Mouse (Mus musculus): ENCODE results near the gene Cdh26.

Gene Cdh26

DNA sequence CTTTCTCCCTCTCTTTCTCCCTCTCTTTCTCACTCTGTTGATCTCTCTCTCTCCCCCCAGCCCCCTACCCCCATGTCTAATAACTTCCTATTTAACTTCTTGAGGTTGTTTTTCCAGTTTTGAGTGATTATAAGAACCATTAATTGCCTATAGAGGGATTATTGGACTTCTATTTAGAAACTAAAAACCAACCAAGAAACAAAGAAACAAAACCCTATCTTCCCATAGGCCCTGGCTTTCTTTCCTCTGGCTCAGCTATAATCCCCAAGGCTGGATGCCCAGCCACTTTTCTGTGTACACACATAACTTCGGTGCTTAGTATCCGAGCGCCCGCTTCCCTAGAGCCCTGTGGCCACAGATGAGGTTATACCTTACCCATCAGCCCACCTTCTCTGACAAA lies at the start of gene Cdh26:
Cdh26 (plus strand) TSS at position 301 of the 400 bp plus-strand sequence.
- DNase-seq (ENCODE audit: extremely low read depth, insufficient read length, low spot score) = no peak

- no peak for DNase-seq (ENCODE audit: extremely low read depth, insufficient read length, low spot score)
Observed at GRCm38 (mm10) chr2:178407053-178407815, 23.1 kb upstream of the Cdh26 start, which contains the start of gene Sycp2. Sycp2 (minus strand) TSS chr2:178407685.

- no peak for DNase-seq (ENCODE audit: extremely low read depth, insufficient read length, low spot score)
Observed at GRCm38 (mm10) chr2:178409024-178409423, 21.3 kb upstream of the Cdh26 start.

DNA sequence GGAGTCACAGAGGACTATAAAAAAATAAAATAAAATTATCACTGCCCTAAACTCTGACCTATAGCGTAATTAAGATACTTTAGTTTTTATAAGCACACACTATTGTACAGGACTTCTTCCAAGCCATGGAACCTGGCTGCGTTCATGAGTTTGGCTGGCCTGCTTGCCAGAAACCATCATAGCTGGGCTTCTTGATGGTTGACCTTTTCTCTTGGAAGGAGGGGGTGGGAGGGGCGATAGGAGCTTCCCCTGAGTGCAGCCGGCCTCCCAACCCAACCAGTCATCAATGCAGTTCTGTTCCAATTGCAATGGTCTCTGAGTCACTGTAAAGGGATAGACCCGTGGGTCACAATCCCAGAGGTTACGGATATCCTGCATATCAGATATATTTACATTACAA lies 20.0 kb upstream of the Cdh26 start:
- no peak for DNase-seq (ENCODE audit: extremely low read depth, insufficient read length, low spot score)

- no peak for DNase-seq (ENCODE audit: extremely low read depth, insufficient read length, low spot score)
Observed at GRCm38 (mm10) chr2:178412598-178412997, 17.7 kb upstream of the Cdh26 start.

DNA sequence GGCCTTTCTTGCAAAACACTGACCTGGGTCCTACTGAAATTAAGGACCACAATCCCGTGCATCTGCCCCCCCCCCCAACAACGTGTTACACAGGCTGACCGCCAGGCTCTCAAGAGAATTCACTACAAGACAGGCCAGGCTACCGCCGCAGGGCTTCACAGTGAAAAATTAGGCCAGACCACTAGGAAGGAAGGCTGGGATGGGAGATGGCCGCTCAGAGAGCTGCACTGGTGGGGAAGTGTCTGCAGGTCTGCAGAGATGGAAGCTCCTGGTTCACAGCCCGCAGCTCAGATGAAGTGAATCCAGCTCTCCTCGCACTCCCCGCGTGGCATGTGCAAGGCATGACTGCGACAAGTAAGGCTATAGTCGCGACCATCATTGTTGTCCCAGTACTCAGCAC lies 17.2 kb upstream of the Cdh26 start:
- no peak for DNase-seq (ENCODE audit: extremely low read depth, insufficient read length, low spot score)

GRCm38 (mm10) chr2:178413481-178414260 lies 16.7 kb upstream of the Cdh26 start:
- no peak for DNase-seq (ENCODE audit: extremely low read depth, insufficient read length, low spot score)

DNA sequence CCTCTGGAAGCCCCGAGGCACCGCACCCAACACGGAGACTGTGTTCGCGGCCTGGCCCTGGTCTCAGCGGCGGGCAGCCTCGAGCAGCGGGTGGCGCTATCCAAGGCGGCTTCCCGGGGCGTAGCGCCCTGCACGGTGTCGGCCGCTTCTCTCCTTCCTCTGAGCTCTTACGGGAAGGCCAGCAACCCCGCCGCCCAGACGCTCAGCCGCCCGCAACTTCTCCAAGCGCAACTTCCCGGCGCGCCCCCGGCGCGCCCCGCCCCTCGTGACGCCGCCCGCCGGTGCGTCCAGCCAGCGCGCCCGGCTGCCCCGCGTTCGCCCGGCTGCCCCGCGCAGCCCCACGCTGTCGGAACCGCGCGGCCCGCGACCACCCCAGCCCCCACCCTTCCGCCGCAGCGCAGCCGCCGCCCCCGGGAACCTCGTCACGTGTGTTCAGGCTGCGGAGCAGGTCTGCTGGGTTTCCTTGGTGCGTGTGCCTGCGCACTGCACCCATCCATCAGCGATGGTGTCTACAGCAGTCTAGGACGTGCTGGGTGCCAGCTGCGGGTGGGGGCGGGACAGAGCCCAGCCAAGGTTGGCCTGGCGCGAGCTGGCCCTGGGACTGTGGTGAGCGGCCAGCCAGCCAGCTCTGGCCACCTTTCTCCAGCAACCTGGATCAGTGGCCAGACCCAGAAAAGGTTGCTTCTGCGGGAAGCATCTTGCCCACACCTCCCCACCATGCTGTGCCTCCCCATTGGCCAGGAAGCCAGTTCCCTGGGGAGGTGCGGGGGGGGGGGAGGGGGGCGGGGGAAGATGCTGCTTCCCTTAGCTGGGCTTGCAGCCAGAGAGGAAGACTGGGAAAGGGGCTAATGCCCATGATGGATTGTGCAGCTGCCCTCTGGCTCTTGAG lies 15.8 kb upstream of the Cdh26 start, which contains the start of the genes Ppp1r3d and Fam217b:
Ppp1r3d (minus strand) TSS at position 212 of the 889 bp plus-strand sequence.
Fam217b (plus strand) TSS at position 264 of the 889 bp plus-strand sequence.
- no peak for DNase-seq (ENCODE audit: extremely low read depth, insufficient read length, low spot score)

DNA sequence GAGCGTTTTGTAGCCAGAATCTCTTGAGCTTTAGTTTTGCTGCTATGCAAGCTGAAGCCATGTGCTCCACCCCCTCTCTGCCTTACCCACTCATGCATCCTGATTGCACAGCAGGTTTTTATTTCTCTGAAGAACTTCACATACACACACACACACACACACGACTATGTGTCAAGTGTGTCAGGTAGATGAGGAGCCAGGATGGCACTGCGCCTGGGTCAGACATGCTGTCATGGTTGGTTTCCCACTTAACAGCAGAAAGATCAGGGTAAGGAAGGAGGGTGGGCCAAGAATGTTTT lies 15.2 kb upstream of the Cdh26 start:
- no peak for DNase-seq (ENCODE audit: extremely low read depth, insufficient read length, low spot score)

DNA sequence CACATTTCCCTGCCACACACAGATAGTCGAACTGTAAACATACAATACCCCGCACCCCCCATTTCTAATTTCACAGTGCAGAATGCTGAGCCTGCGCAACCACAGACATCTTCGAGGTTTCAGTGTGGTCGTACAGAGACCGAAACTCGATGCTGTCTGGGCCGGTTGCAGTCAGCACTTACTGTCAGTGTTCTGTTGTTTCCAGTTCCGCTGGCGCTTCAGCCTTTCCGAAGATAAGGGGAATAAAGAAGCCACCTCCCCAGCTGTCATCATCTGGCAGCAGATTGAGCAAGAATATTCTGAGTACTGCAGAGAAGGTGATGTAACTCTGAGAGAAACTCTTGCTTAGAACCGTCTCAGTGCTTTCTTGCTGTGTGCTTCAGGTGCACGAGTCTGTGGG lies 13.9 kb upstream of the Cdh26 start:
- DNase-seq (ENCODE audit: extremely low read depth, insufficient read length, low spot score) = no peak

- no peak for DNase-seq (ENCODE audit: extremely low read depth, insufficient read length, low spot score)
Observed at GRCm38 (mm10) chr2:178416970-178417369, 13.4 kb upstream of the Cdh26 start.

DNA sequence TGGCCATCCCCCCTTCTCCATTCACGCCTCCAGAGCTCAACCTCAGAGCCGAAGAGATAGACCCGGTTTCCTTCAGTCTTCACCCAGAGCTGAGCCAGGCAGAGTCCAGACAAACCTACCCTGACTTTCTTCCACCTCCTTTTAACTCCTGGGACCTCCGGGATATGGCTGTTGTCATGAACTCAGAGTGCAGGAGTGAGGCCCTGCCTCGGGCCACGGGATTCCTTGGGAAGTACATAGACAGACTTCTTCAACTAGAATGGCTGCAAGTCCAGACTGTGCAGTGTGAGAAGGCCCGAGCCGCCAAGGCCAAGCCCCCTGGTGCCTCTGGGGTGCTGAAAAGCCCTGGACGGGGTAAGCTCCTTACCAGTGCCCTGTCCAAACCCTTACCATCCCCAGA lies 9.8 kb upstream of the Cdh26 start:
- DNase-seq (ENCODE audit: extremely low read depth, insufficient read length, low spot score) = no peak

DNA sequence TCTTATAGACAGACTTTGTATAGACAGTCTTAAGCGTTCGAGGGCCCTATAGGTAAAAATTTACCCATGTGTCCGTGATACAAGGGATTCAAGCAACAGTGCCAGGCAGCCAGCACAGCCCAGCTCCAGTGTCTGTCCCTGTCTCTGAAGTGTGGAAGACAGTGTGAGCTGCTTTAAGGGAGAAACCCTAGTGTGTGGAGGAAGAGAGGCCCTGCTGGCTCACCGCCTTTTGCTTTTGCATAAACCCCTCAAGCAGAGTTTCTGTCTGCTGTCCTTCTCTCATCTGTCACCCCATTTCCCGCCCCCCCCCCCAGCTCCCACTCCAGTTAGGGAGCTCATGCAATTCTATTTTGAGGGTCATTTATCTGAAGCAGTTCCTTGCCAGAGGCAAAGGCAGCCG lies 8.7 kb upstream of the Cdh26 start:
- DNase-seq (ENCODE audit: extremely low read depth, insufficient read length, low spot score) = no peak

DNA sequence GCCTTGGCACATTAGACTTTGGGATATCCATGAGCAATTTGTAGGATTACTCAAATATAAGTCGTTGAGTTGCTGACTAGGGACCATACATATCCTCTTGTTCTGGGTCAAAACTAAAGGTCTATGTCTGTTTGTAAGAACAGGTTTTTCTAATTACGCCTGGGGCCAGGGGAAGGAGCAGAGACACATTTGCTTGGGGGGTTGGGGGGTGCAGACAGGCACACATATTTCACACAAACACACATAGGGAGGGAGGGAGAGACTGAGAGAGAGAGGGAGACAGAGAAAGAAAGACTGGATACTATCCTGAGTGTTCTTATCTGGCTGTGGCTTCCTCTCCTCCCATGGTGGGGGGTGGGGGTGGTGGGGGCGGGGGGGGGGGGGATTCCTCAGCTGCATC lies 8.1 kb upstream of the Cdh26 start:
- DNase-seq (ENCODE audit: extremely low read depth, insufficient read length, low spot score) = no peak

DNA sequence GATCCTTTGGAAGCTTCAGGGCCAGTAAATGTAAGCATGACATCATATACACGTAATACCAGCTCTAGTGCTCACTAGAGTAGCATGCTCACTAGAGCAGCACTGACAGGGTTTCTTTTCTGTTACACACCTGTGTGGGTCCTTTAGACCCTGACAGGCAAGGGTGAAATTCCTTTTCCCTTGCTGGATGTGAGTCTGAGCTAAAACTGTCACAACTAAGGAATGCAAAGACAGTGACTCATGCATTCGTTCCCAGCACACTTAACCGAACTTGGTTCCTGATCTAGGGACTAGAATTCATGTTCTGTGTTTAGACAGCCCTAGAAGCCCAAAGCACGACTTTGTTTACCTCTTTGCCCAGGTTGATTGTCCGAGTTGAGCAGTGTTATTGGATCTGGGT lies 7.1 kb upstream of the Cdh26 start:
- DNase-seq (ENCODE audit: extremely low read depth, insufficient read length, low spot score) = no peak

- no peak for DNase-seq (ENCODE audit: extremely low read depth, insufficient read length, low spot score)
Observed at GRCm38 (mm10) chr2:178426229-178426628, 4.1 kb upstream of the Cdh26 start.

GRCm38 (mm10) chr2:178427181-178427580 lies 3.1 kb upstream of the Cdh26 start:
- DNase-seq (ENCODE audit: extremely low read depth, insufficient read length, low spot score) = no peak

DNA sequence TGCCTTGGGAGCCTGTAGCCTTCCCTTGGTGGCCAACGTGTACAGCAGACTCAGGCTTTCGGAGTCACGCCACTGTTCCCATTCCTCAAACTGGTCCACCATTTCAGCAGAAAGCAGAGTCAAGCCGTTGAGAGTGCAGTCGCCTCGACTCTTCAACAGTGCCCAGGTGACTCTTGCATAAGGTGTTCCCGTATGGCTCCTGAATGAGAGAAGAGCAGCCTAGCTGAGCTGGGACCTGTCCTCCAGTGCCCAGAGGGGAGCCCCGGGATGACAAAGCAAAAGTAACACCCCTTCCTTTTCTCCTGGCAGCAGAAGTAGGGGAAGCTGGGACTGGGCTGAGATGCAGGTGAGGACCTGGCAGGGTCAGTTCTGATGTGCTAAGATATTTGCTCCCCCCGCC lies 2.1 kb upstream of the Cdh26 start:
- DNase-seq (ENCODE audit: extremely low read depth, insufficient read length, low spot score) = no peak

GRCm38 (mm10) chr2:178428676-178429075 lies 1.7 kb upstream of the Cdh26 start:
- DNase-seq (ENCODE audit: extremely low read depth, insufficient read length, low spot score) = no peak

DNA sequence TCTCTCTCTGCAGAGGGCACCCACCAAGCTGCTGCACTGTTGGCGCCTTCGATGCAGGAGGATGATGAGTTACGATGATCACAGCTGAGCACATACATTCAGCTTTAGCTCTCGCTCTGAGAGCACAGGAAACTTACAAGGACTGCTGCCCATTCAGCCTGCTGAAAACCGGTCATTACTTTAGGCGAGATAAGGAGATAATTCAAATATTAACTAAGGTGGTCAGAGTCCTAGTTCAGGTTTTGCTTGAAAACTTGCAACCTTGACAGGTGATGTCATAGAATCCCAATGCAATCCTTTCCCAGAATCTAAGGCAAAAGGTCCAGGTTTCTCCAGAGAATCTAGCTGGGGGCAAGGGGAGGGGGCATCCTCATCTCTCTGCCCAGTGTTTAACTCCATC lies 905 bp upstream of the Cdh26 start:
- DNase-seq (ENCODE audit: extremely low read depth, insufficient read length, low spot score) = no peak

GRCm38 (mm10) chr2:178433495-178433894 lies 3.2 kb downstream of the Cdh26 start:
- no peak for DNase-seq (ENCODE audit: extremely low read depth, insufficient read length, low spot score)

Data from 3134 (cell line).